Mouse (Mus musculus) liver (tissue): ENCODE results near the gene Cenpc1.

Experiments used
- DNase-seq: peaks from one replicate; pipeline ENCODE4 v3.0.0-alpha.2; 2020; ENCODE audit warnings: mixed read lengths

Gene Cenpc1

GRCm38 (mm10) chr5:86065101-86065875, at the start of gene Cenpc1:
Gene Cenpc1, minus strand, starts transcription at chr5:86065583.
- peak; percentile 99 for DNase-seq

- DNase-seq, result no peak
These were observed 48.6 kb upstream of the Cenpc1 start for GRCm38 (mm10) chr5:86113997-86114396.

- DNase-seq, result no peak
These were observed 47.7 kb upstream of the Cenpc1 start for GRCm38 (mm10) chr5:86113037-86113436.

DNA sequence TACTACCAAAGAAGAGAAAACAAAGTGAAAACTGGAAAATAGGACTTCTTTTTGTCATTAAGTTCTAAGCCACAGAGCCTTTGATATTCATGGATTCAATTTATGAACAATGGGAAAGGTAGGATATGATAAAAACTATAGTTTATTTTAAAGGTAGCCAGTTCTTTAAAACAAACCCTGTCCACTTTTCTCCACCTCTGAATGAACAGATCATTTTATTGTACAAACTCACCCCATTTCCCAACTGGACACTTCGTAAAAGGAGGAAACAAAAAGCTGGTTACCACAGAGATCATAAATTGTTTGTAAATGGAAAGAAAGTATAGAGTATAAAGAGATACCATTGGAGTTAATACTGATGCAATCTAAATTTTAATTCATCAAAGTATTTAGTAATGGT, 45.7 kb upstream of the Cenpc1 start:
- DNase-seq, result no peak

DNA sequence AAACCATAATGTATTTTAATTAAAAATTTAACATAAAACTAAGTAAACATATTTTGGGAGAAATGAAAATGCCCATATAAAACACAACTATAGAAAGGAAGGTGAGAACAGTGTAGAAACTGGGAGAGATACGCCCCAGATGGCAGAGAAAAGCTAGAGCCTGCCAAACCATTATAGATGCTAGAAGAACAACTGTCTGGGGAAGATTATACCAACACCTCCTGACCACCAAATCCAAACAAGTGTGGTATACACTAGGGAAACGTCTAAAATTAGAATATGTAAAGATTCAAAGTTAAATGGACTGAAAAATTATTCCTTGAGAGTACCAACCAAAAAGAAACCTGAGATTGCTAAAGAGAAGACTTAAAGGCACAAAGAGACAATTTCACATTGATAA, 41.2 kb upstream of the Cenpc1 start:
- no peak for DNase-seq

DNA sequence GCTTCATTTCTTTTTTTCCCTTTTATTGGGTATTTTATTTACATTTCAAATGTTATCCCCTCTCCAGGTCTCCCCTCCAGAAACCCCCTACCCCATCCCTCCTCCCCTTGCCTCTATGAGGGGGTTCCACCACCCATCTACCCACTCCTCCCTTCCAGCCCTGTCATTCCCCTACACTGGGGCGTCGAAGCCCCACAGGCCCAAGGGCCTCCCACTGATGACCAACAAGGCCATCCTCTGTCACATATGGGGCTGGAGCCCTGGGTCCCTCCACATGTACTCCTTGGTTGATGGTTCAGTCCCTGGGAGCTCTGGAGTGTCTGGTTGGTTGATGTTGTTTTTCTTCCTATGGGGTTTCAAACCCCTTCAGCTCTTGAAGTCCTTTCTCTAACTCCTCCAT, 36.8 kb upstream of the Cenpc1 start:
- no peak for DNase-seq

- no peak for DNase-seq
These were observed 35.2 kb upstream of the Cenpc1 start for GRCm38 (mm10) chr5:86100621-86101020.

GRCm38 (mm10) chr5:86098988-86099387, 33.6 kb upstream of the Cenpc1 start:
- DNase-seq, result no peak

DNA sequence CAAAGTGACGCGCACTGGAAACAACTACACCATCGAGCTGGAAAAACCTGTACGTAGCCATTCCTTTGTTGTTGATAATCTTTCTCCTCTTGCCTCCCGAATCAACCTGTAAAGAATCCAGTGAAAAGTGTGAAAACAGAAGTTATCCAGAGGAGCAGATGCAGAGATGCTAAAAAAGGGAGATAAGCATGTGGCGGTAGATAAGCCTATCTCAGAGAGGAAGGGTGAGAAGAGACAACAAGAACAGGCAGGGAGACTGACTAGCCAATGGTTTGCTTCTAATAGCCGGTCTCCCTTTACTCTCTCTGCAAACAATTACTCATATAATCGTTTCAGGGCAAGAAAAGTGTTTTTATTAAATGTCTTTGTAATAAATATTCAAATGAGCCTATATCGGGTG, 29.4 kb upstream of the Cenpc1 start:
- DNase-seq, result no peak

GRCm38 (mm10) chr5:86086751-86087150, 21.4 kb upstream of the Cenpc1 start:
- no peak for DNase-seq

DNA sequence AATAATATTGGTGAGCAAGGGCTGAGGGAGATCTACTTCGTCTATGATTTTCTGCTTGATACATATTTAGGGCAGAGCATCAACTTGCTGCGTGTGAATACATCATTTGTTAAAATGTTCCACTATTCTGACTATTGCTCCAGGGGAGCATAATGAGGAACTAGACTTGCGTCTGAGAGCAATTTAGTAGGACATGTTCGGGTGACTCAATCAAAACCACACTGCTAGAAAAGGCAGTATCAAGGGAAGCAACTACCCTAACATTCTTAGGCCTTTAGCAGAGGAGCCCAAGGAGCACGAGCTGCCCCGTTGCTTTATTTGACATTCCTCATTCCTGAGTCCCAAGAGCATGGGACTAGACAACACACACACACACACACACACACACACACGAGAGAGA, 19.6 kb upstream of the Cenpc1 start:
- DNase-seq, result no peak

DNA sequence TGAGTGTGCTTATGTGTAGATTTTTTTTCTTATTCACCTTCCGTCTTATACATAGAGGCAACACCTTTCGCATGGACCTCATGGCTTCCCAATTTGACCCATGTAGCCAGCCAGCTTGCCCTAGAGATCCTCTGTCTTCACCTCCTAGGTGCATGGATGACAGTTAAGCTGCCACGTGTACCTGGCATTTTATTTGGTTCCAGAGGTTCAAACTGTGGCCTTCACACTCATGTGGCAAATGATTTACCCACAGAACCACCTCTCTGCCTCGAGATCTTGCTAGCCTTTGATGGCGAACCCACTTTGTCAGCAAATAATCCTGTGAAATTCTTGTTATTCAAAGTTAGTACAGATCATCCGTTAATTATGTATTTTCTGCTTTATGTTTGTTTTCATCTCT, 18.6 kb upstream of the Cenpc1 start:
- DNase-seq, result no peak

GRCm38 (mm10) chr5:86078720-86079334, 13.4 kb upstream of the Cenpc1 start:
- no peak for DNase-seq

- no peak for DNase-seq
These were observed 7.5 kb upstream of the Cenpc1 start for GRCm38 (mm10) chr5:86072756-86073386.

DNA sequence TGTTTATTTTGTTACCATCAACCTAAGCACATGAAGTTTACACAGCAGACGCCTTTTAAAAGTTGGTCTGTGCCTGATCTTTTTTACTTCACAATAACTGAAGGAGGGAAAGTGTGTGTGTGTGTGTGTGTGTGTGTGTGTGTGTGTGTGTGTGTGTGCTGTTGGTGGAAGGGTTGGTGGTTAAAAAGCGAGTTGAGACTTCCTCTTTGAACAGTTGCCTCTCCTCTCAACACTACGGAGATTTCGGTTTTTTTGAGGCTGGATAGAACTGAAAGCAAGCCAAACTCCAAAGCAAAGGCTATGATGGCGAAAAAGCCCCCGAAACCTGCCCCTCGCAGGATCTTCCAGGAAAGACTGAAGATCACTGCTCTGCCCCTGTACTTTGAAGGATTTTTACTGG, 6.2 kb upstream of the Cenpc1 start, which contains the start of gene Stap1:
TSS of gene Stap1 (plus strand) at position 209 of the 400 bp plus-strand sequence.
- DNase-seq, result no peak

GRCm38 (mm10) chr5:86069121-86069520, 3.7 kb upstream of the Cenpc1 start:
- DNase-seq, result peak; percentile 19

- DNase-seq, result no peak
These were observed 3.1 kb upstream of the Cenpc1 start for GRCm38 (mm10) chr5:86068451-86068850.

GRCm38 (mm10) chr5:86066551-86066929, 1.2 kb upstream of the Cenpc1 start:
- peak; percentile 90 for DNase-seq

DNA sequence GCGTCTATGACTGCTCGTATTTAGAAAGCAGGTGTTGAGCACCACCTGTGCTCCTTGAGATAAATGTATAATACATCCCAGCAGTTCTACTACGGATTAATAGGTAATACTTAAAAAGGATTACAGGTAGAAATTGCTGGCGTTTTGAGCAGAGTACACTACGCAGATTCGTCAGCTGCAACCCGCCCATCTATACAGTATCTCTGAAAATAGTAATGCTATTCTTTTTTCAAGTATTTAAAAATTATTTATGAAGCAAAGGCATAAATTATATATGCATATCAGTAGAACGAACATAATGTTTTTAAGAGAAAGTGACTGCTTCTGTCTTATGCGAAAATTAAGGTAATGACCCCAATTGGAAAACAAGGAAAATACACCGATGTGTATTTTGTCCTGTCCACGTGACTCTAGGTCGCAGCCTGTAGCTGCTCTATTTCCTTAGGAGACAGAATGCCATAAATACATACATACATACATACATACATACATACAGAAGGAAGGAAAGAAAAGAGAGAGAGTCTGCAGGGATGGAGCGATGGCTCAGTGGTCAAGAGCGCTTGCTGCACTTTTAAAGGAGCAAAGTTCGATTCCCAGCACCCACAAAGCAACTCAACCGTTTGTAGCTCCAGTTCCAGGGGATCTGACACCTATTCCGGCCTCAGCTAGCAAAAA, 630 bp upstream of the Cenpc1 start:
- no peak for DNase-seq

DNA sequence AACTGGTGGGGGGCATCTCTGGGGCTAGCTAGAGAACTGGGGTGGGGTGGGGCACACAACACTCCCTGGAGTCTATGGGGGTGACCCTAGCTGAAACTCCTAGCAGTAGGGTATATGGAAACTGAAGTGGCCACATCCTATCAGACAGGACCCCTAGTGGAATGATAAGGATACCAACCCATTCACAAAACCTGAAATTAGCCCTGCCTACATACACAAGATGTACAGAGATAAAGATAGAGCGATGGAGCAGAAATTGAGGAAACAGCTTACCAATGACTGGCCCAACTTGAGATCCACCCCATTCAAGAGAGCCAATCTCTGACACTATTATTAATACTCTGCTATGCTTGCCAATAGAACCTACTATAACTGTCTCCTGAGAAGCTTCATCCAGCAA, 1.9 kb downstream of the Cenpc1 start:
- DNase-seq, result no peak

- no peak for DNase-seq
These were observed 35.6 kb downstream of the Cenpc1 start for GRCm38 (mm10) chr5:86029820-86030219.

- no peak for DNase-seq
These were observed 68.6 kb downstream of the Cenpc1 start for GRCm38 (mm10) chr5:85996545-85997510.
